Comparison of ENCODE assay signal across 8 mouse cellular contexts in genomic region chr4:127330181-127331100, GRCm38 (mm10). TPM values are rescaled to one million over a fixed set of nuclear protein-coding genes. Genes with fewer than 3 reads are reported as not detected.
DNase-seq lines count a peak whose midpoint lies in the region; ATAC-seq lines count a peak whose summit lies in the region.

Gene Gjb3 (minus strand): TSS chr4:127330844.

- no peak within 1 kb of the TSS for H3K9ac ChIP-seq in liver, embryonic 11.5 days (ENCODE audit: low read depth, low read length)
- H3K9ac ChIP-seq in hindbrain, embryonic 15.5 days = peak within 1 kb of the TSS; percentile 8; the same call in 1 of the 2 replicates
- H3K9ac ChIP-seq in midbrain, embryonic 16.5 days (ENCODE audit: low read depth, low read length) = peak within 1 kb of the TSS; percentile 3; the same call in 1 of the 2 replicates

- DNase-seq in liver, embryonic 11.5 days (ENCODE audit: low spot score) = no peak
- no peak for DNase-seq in liver
- DNase-seq in embryo, embryonic 9.5 days (ENCODE audit: extremely low spot score) = peak; percentile 45
- no peak for DNase-seq in gastrocnemius, postnatal 10 days
- no peak for DNase-seq in layer of hippocampus, adult 11-12 months (ENCODE audit: low spot score)

- H3K4me2 ChIP-seq in liver, embryonic 11.5 days = peak within 1 kb of the TSS; percentile 12
- H3K4me2 ChIP-seq in hindbrain, embryonic 15.5 days = peak within 1 kb of the TSS; percentile 54
- H3K4me2 ChIP-seq in midbrain, embryonic 16.5 days (ENCODE audit: low read length) = peak within 1 kb of the TSS; percentile 46

- no peak for ATAC-seq in liver, embryonic 11.5 days (replicated peaks; ENCODE audit: low FRiP score)
- peak; percentile 63; the same call in 1 of the 2 replicates for ATAC-seq in hindbrain, embryonic 15.5 days (ENCODE audit: low FRiP score, low read depth)
- peak; percentile 29; the same call in 1 of the 2 replicates for ATAC-seq in midbrain, embryonic 16.5 days
- ATAC-seq in CD4-positive, CD25-positive, alpha-beta regulatory T cell, adult 4 months = no peak

- no peak within 1 kb of the TSS for H3K27ac ChIP-seq in liver, embryonic 11.5 days (ENCODE audit: low read depth, low read length)
- no peak within 1 kb of the TSS for H3K27ac ChIP-seq in hindbrain, embryonic 15.5 days (replicated peaks)
- H3K27ac ChIP-seq in midbrain, embryonic 16.5 days (ENCODE audit: low read length) = no peak within 1 kb of the TSS

- peaks cover 64% of the 10 kb centered on the region for H3K27me3 ChIP-seq in liver, embryonic 11.5 days (replicated peaks; ENCODE audit: control insufficient read depth, insufficient read depth, low read length)
- H3K27me3 ChIP-seq in hindbrain, embryonic 15.5 days = peaks cover 30% of the 10 kb centered on the region
- peaks cover 26% of the 10 kb centered on the region for H3K27me3 ChIP-seq in midbrain, embryonic 16.5 days (ENCODE audit: control insufficient read depth, insufficient read depth, low read depth, low read length)

- WGBS in liver, embryonic 11.5 days = 3% methylated on average over 49 of the region's 49 CpGs
- under 1% methylated on average over 48 of the region's 49 CpGs for WGBS in hindbrain, embryonic 15.5 days
- WGBS in midbrain, embryonic 16.5 days = 2% methylated on average over 49 of the region's 49 CpGs

- peak within 1 kb of the TSS; percentile 10; the same call in 1 of the 2 replicates for H3K4me3 ChIP-seq in liver, embryonic 11.5 days (ENCODE audit: low read depth, low read length)
- peak within 1 kb of the TSS; percentile 24 for H3K4me3 ChIP-seq in hindbrain, embryonic 15.5 days
- H3K4me3 ChIP-seq in midbrain, embryonic 16.5 days (ENCODE audit: low read depth, low read length) = peak within 1 kb of the TSS; percentile 26

- H3K4me1 ChIP-seq in liver, embryonic 11.5 days (replicated peaks; ENCODE audit: control insufficient read depth, insufficient read depth, low read length) = no peaks in the 10 kb centered on the region; the same call in none of the 2 replicates
- H3K4me1 ChIP-seq in hindbrain, embryonic 15.5 days (replicated peaks) = peaks cover 22% of the 10 kb centered on the region
- H3K4me1 ChIP-seq in midbrain, embryonic 16.5 days (ENCODE audit: control insufficient read depth, insufficient read depth, low read length) = peaks cover 17% of the 10 kb centered on the region

- H3K9me3 ChIP-seq in liver, embryonic 11.5 days (ENCODE audit: control insufficient read depth, low read length) = no peaks in the 10 kb centered on the region
- no peaks in the 10 kb centered on the region for H3K9me3 ChIP-seq in hindbrain, embryonic 15.5 days
- H3K9me3 ChIP-seq in midbrain, embryonic 16.5 days (replicated peaks; ENCODE audit: control insufficient read depth, low read length, poor library complexity, severe bottlenecking) = no peaks in the 10 kb centered on the region

- H3K36me3 ChIP-seq in liver, embryonic 11.5 days (ENCODE audit: control insufficient read depth, insufficient read depth, low read length) = no peaks in the 10 kb centered on the region
- no peaks in the 10 kb centered on the region for H3K36me3 ChIP-seq in hindbrain, embryonic 15.5 days
- no peaks in the 10 kb centered on the region for H3K36me3 ChIP-seq in midbrain, embryonic 16.5 days (ENCODE audit: control insufficient read depth, insufficient read depth, low read length)

RNA-seq across cellular contexts. Expression of gene Gjb3, which starts in this region (rescaled TPM):
- 0.14 and 0.26 TPM in 2 replicates for polyA plus RNA-seq in liver, embryonic 11.5 days (2014; fragmentation: Nextera tagmentation; extraction: Ambion mirVana)
- polyA plus RNA-seq in hindbrain, embryonic 15.5 days (2015; fragmentation: Nextera tagmentation; extraction: Ambion mirVana) = 0.14 and 0.18 TPM in 2 replicates
- polyA plus RNA-seq in midbrain, embryonic 16.5 days (2015; fragmentation: Nextera tagmentation; extraction: Ambion mirVana) = 0.11 and 0.55 TPM in 2 replicates
- polyA plus RNA-seq in CD4-positive, CD25-positive, alpha-beta regulatory T cell, adult 4 months (2017; shearing (Covaris generic)) = under 1 TPM in 1 of 2 experiments, not detected in 1; 0.32 TPM
- not detected for total RNA-seq in gastrocnemius, postnatal 10 days (2021)

Comparison
In these comparisons a context has a peak if more than half of its experiments do, and no peak if none do; other contexts are left out.
1. Peak in ATAC-seq, H3K4me3 ChIP-seq, H3K9ac ChIP-seq and H3K4me2 ChIP-seq in hindbrain, embryonic 15.5 days; RNA of the gene not detected or under 1 TPM.
2. Peak in ATAC-seq, H3K4me3 ChIP-seq, H3K9ac ChIP-seq and H3K4me2 ChIP-seq in midbrain, embryonic 16.5 days; RNA of the gene not detected or under 1 TPM.